In the genomic region with DNA sequence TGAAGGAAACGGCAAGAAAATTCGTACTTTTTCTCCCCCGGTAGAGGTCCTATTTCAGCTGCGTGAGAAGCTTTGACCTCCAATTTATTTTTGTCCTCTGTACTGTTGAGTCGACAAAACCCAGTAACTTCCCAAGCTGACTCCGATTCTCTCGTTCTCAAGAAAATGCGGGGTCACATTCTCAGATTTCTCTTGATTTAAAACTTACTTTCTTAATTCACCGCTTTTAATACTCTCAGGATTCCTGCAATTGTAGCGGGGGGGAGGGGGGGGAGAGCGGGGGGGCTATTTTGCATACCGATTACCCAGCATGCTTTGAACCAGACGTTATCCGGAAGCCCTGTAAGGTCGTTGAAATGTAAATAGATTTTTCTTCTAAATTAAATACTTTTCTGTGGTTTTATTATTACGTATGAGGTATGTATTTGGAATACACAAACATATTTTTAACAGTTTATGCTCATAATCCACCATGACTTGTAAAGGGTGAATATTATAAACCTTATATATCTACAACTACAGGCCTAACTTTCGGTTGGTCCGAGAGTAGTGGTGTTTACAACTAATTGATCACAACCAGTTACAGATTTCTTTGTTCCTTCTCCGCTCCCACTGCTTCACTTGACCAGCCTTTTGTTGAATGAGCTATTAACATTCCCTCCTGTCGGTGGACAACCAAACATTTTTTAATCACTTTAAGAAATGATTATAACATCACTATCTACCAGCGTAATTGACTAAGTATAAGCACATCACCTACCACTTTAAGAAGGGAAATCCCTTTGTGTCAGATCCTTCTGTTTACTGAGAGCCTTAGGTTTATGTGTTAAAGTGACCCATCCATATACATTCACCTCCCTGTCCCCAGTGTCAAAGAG, we compare ENCODE assay signal across 8 mouse cellular contexts. TPM values are rescaled to one million over a fixed set of nuclear protein-coding genes. Genes with fewer than 3 reads are reported as not detected.
DNase-seq lines count a peak whose midpoint lies in the region; ATAC-seq lines count a peak whose summit lies in the region.

No protein-coding gene starts in this region.

- H3K4me2 ChIP-seq in hindbrain, embryonic 15.5 days = peak overlapping the region; percentile 50
- peak overlapping the region; percentile 53 for H3K4me2 ChIP-seq in limb, embryonic 13.5 days (replicated peaks)
- peak overlapping the region; percentile 52 for H3K4me2 ChIP-seq in midbrain, embryonic 14.5 days (ENCODE audit: low read length)

- peak overlapping the region; percentile 47 for H3K4me3 ChIP-seq in hindbrain, embryonic 15.5 days
- H3K4me3 ChIP-seq in limb, embryonic 13.5 days = peak overlapping the region; percentile 54
- peak overlapping the region; percentile 48 for H3K4me3 ChIP-seq in midbrain, embryonic 14.5 days (replicated peaks; ENCODE audit: low read depth, low read length)

- WGBS in hindbrain, embryonic 15.5 days = under 1% methylated on average over 21 of the region's 21 CpGs
- WGBS in limb, embryonic 13.5 days = under 1% methylated on average over 21 of the region's 21 CpGs
- under 1% methylated on average over 21 of the region's 21 CpGs for WGBS in midbrain, embryonic 14.5 days

- peaks cover 12% of the 10 kb centered on the region for H3K4me1 ChIP-seq in hindbrain, embryonic 15.5 days (replicated peaks)
- peaks cover 5% of the 10 kb centered on the region; the same call in 1 of the 2 replicates for H3K4me1 ChIP-seq in limb, embryonic 13.5 days
- H3K4me1 ChIP-seq in midbrain, embryonic 14.5 days (ENCODE audit: control insufficient read depth, insufficient read depth, low read length) = peaks cover 11% of the 10 kb centered on the region; the same call in 1 of the 2 replicates

- peak; percentile 76 for DNase-seq in left cerebral cortex, adult 11 months (ENCODE audit: low spot score)
- DNase-seq in left cerebral cortex, adult 18-20 months (ENCODE audit: low spot score in 2 of 2) = no peak
- DNase-seq in brain, embryonic 18.5 days (ENCODE audit: low read depth, low spot score) = peak; percentile 64
- peak; percentile 62 for DNase-seq in fibroblast of lung, adult 2 months (ENCODE audit: low read depth)
- peak; percentile 87 for DNase-seq in midbrain, embryonic 14.5 days
- DNase-seq in thymus, postnatal 10 days (ENCODE audit: low spot score in 2 of 2) = peak; percentile 9 to 42

- H3K27ac ChIP-seq in hindbrain, embryonic 15.5 days (replicated peaks) = peak overlapping the region; percentile 72
- peak overlapping the region; percentile 52; the same call in 1 of the 2 replicates for H3K27ac ChIP-seq in limb, embryonic 13.5 days
- peak overlapping the region; percentile 85 for H3K27ac ChIP-seq in midbrain, embryonic 14.5 days (replicated peaks; ENCODE audit: low read depth, low read length)

- no peaks in the 10 kb centered on the region for H3K36me3 ChIP-seq in hindbrain, embryonic 15.5 days
- H3K36me3 ChIP-seq in limb, embryonic 13.5 days = no peaks in the 10 kb centered on the region
- H3K36me3 ChIP-seq in midbrain, embryonic 14.5 days (ENCODE audit: control insufficient read depth, insufficient read depth, low read length) = no peaks in the 10 kb centered on the region

- H3K9ac ChIP-seq in hindbrain, embryonic 15.5 days = peak overlapping the region; percentile 41
- H3K9ac ChIP-seq in limb, embryonic 13.5 days = peak overlapping the region; percentile 37
- peak overlapping the region; percentile 54 for H3K9ac ChIP-seq in midbrain, embryonic 14.5 days (replicated peaks; ENCODE audit: low read length)

- ATAC-seq in hindbrain, embryonic 15.5 days (ENCODE audit: low FRiP score, low read depth) = peak; percentile 72
- ATAC-seq in limb, embryonic 13.5 days (ENCODE audit: low FRiP score, low read depth) = peak; percentile 53; the same call in 1 of the 2 replicates
- ATAC-seq in midbrain, embryonic 14.5 days (ENCODE audit: low FRiP score, low TSS enrichment) = peak; percentile 65; the same call in 1 of the 2 replicates

- no peaks in the 10 kb centered on the region for H3K9me3 ChIP-seq in hindbrain, embryonic 15.5 days
- no peaks in the 10 kb centered on the region for H3K9me3 ChIP-seq in limb, embryonic 13.5 days
- H3K9me3 ChIP-seq in midbrain, embryonic 14.5 days (ENCODE audit: control insufficient read depth, low read length) = no peaks in the 10 kb centered on the region

- no peaks in the 10 kb centered on the region for H3K27me3 ChIP-seq in hindbrain, embryonic 15.5 days
- H3K27me3 ChIP-seq in limb, embryonic 13.5 days = 0 out of 2 replicates have a peak, but pooled peaks cover 3% of the 10 kb centered on the region
- H3K27me3 ChIP-seq in midbrain, embryonic 14.5 days (ENCODE audit: control insufficient read depth, insufficient read depth, low read length) = no peaks in the 10 kb centered on the region

RNA-seq across cellular contexts. Expression of gene Pdia4, which starts 31.9 kb away (rescaled TPM):
- total RNA-seq in left cerebral cortex, adult 18-20 months (2021) = 10 to 100 TPM; 55.9 to 63.5 TPM
- 150 and 163 TPM in 2 replicates for polyA plus RNA-seq in hindbrain, embryonic 15.5 days (2015; fragmentation: Nextera tagmentation; extraction: Ambion mirVana)
- polyA plus RNA-seq in limb, embryonic 13.5 days (2015; fragmentation: Nextera tagmentation; extraction: Ambion mirVana) = 282 and 324 TPM in 2 replicates
- 107 and 148 TPM in 2 replicates for polyA plus RNA-seq in midbrain, embryonic 14.5 days (2014; fragmentation: Nextera tagmentation; extraction: Ambion mirVana)

RNA-seq across cellular contexts. Expression of gene Zfp786, which starts 49.3 kb away (rescaled TPM):
- total RNA-seq in left cerebral cortex, adult 18-20 months (2021) = 1 to 10 TPM; 5.2 to 6.2 TPM
- 14.7 and 15.3 TPM in 2 replicates for polyA plus RNA-seq in hindbrain, embryonic 15.5 days (2015; fragmentation: Nextera tagmentation; extraction: Ambion mirVana)
- polyA plus RNA-seq in limb, embryonic 13.5 days (2015; fragmentation: Nextera tagmentation; extraction: Ambion mirVana) = 5.6 and 6.1 TPM in 2 replicates
- 15.0 and 16.0 TPM in 2 replicates for polyA plus RNA-seq in midbrain, embryonic 14.5 days (2014; fragmentation: Nextera tagmentation; extraction: Ambion mirVana)

RNA-seq across cellular contexts. Expression of gene Zfp398, which starts 54.1 kb away (rescaled TPM):
- 10 to 100 TPM; 21.0 to 21.3 TPM for total RNA-seq in left cerebral cortex, adult 18-20 months (2021)
- polyA plus RNA-seq in hindbrain, embryonic 15.5 days (2015; fragmentation: Nextera tagmentation; extraction: Ambion mirVana) = 18.5 and 18.7 TPM in 2 replicates
- polyA plus RNA-seq in limb, embryonic 13.5 days (2015; fragmentation: Nextera tagmentation; extraction: Ambion mirVana) = 12.4 and 12.6 TPM in 2 replicates
- polyA plus RNA-seq in midbrain, embryonic 14.5 days (2014; fragmentation: Nextera tagmentation; extraction: Ambion mirVana) = 18.7 and 20.4 TPM in 2 replicates

Comparison
In these comparisons a context has a peak if more than half of its experiments do, and no peak if none do; other contexts are left out.
1. DNase-seq: peak in left cerebral cortex, adult 11 months (single experiment), brain, embryonic 18.5 days (single experiment), fibroblast of lung, adult 2 months (single experiment), midbrain, embryonic 14.5 days (single experiment) and thymus, postnatal 10 days (2 of 2); none in left cerebral cortex, adult 18-20 months (0 of 2).
2. Peak in every context shown above with its lines, with median percentiles within 50 percentile points of each other: ATAC-seq, H3K27ac ChIP-seq, H3K4me2 ChIP-seq, H3K4me3 ChIP-seq and H3K9ac ChIP-seq.